Mouse (Mus musculus) heart, adult 18-20 months (tissue): ENCODE results near the gene L3mbtl3. TPM values are rescaled to one million over a fixed set of nuclear protein-coding genes. Genes with fewer than 3 reads are reported as not detected.
A peak's percentile ranks its signal among the peaks of the same experiment; 100 is the strongest.

ENCODE experiments used
- DNase-seq, 2 experiments: peaks; one replicate each; pipeline ENCODE4 v3.0.0; 2021 to 2022; ENCODE audit warnings: mixed read lengths in 1 of 2
- long read RNA-seq, 2 experiments: library from polyadenylated mRNA; stranded (forward); transcript quantifications; one replicate each; pipeline ENCODE4 v2.0.0; 2021
- total RNA-seq, 2 experiments: library from RNA; stranded (reverse); gene quantifications; 2 replicates each; pipeline ENCODE4 v1.2.3; 2021

The L3mbtl3 gene
- total RNA-seq, result 1 to 10 TPM; 6.6 to 8.5 TPM
- long read RNA-seq, experiment 1, partial matches to known transcripts, result 0 of 3 reads
- long read RNA-seq, experiment 1, other reads (novel, unspliced or antisense), result 2 of 3 reads
- long read RNA-seq, experiment 2, result 0 reads

- peak; percentile 89 to 90 for DNase-seq
These were observed at the start of gene L3mbtl3 for GRCm38 (mm10) chr10:26375790-26376545. Gene L3mbtl3, minus strand, starts transcription at chr10:26375971.

GRCm38 (mm10) chr10:26421168-26421567 lies 45.4 kb upstream of the L3mbtl3 start:
- DNase-seq, result no peak

GRCm38 (mm10) chr10:26388656-26389055 lies 12.9 kb upstream of the L3mbtl3 start:
- DNase-seq, result no peak

GRCm38 (mm10) chr10:26377332-26377602 lies 1.5 kb upstream of the L3mbtl3 start:
- no peak for DNase-seq

GRCm38 (mm10) chr10:26376546-26377331 lies 968 bp upstream of the L3mbtl3 start:
- DNase-seq, result no peak

- DNase-seq, result no peak
These were observed 420 bp downstream of the L3mbtl3 start for GRCm38 (mm10) chr10:26375351-26375751.

GRCm38 (mm10) chr10:26374436-26375311 lies 1.1 kb downstream of the L3mbtl3 start:
- DNase-seq, result peak; percentile 43 to 76

- DNase-seq, result peak; percentile 73 to 80
These were observed 1.8 kb downstream of the L3mbtl3 start for GRCm38 (mm10) chr10:26373951-26374435.

GRCm38 (mm10) chr10:26372940-26373931 lies 2.5 kb downstream of the L3mbtl3 start:
- DNase-seq, result peak; percentile 90 to 94

- peak; percentile 6 to 21 for DNase-seq
These were observed 4.4 kb downstream of the L3mbtl3 start for GRCm38 (mm10) chr10:26371416-26371815.

GRCm38 (mm10) chr10:26364942-26365341 lies 10.8 kb downstream of the L3mbtl3 start:
- no peak for DNase-seq

- DNase-seq, result no peak
These were observed 11.4 kb downstream of the L3mbtl3 start for GRCm38 (mm10) chr10:26364326-26364856.

GRCm38 (mm10) chr10:26363605-26364004 lies 12.2 kb downstream of the L3mbtl3 start:
- no peak for DNase-seq

GRCm38 (mm10) chr10:26358798-26359197 lies 17.0 kb downstream of the L3mbtl3 start:
- no peak for DNase-seq

- no peak for DNase-seq
These were observed 17.5 kb downstream of the L3mbtl3 start for GRCm38 (mm10) chr10:26358231-26358630.

GRCm38 (mm10) chr10:26353781-26354180 lies 22.0 kb downstream of the L3mbtl3 start:
- no peak for DNase-seq

- no peak for DNase-seq
These were observed 24.5 kb downstream of the L3mbtl3 start for GRCm38 (mm10) chr10:26351129-26351738.

- DNase-seq, result no peak
These were observed 25.6 kb downstream of the L3mbtl3 start for GRCm38 (mm10) chr10:26350153-26350552.

GRCm38 (mm10) chr10:26347614-26348013 lies 28.2 kb downstream of the L3mbtl3 start:
- DNase-seq, result no peak

- no peak for DNase-seq
These were observed 29.9 kb downstream of the L3mbtl3 start for GRCm38 (mm10) chr10:26345879-26346278.
